Mouse (Mus musculus) testis, adult 2 months (tissue): ENCODE data around the gene Plekha3.
A peak's percentile ranks its signal among the peaks of the same experiment; 100 is the strongest.

Experiments
- CTCF ChIP-seq: fragments of 200-500 bp; IDR thresholded peaks from 2 replicates; pipeline ENCODE4 v1.5.1; 2012; ENCODE audit warnings: low read depth, mild to moderate bottlenecking, inconsistent platforms, low read length, moderate library complexity; ENCODE audit not compliant: control insufficient read depth, insufficient read depth, insufficient replicate concordance
- POLR2A ChIP-seq: fragments of 200-500 bp; IDR thresholded peaks from 2 replicates; pipeline ENCODE4 v1.6.1; 2012; ENCODE audit warnings: low read depth, mild to moderate bottlenecking, inconsistent platforms, low read length, moderate library complexity; ENCODE audit not compliant: control insufficient read depth

- TF ChIP-seq CTCF: no peak
- TF ChIP-seq POLR2A: peak; percentile 76
Observed at GRCm38 (mm10) chr2:76674725-76675427, at the start of gene Plekha3.
